Mouse (Mus musculus) neutrophil, adult 5-6 weeks (primary cell): ENCODE results near the gene Golim4. TPM values are rescaled to one million over a fixed set of nuclear protein-coding genes. Genes with fewer than 3 reads are reported as not detected.

Experiments used
- ATAC-seq: fragments of 151-379, 151-347 bp; 2 replicates; pipeline ENCODE4 v1.8.0; 2017; ENCODE audit warnings: mild to moderate bottlenecking, moderate TSS enrichment; ENCODE audit not compliant: insufficient number of reproducible peaks, poor library complexity, low FRiP score, severe bottlenecking; ENCODE audit errors: extremely low read depth
- total RNA-seq: library from RNA; stranded (forward); fragments of 200-1000 nt; gene quantifications from 2 replicates; pipeline ENCODE4 v1.2.3, GENCODE M21; 2017

Golim4 gene
- total RNA-seq, 1 experiment from 2014 or later, result 8.1 TPM

GRCm38 (mm10) chr3:75930659-75931225 is 26.0 kb downstream of the Golim4 start:
- ATAC-seq, result no peak

- no peak for ATAC-seq
Measured at GRCm38 (mm10) chr3:75929926-75930548, 26.7 kb downstream of the Golim4 start.

- ATAC-seq, result 0 out of 2 replicates have a peak, but pooled peaks have one; percentile 16
Measured at GRCm38 (mm10) chr3:75926327-75926726, 30.4 kb downstream of the Golim4 start.

GRCm38 (mm10) chr3:75925123-75925522 is 31.6 kb downstream of the Golim4 start:
- ATAC-seq, result no peak

- ATAC-seq, result no peak
Measured at GRCm38 (mm10) chr3:75917770-75918503, 38.8 kb downstream of the Golim4 start.

GRCm38 (mm10) chr3:75912786-75913185 is 44.0 kb downstream of the Golim4 start:
- no peak for ATAC-seq

GRCm38 (mm10) chr3:75910768-75911167 is 46.0 kb downstream of the Golim4 start:
- ATAC-seq, result no peak

- peak; percentile 56; the same call in 1 of the 2 replicates for ATAC-seq
Measured at GRCm38 (mm10) chr3:75910257-75910656, 46.5 kb downstream of the Golim4 start.

GRCm38 (mm10) chr3:75901903-75902598 is 54.7 kb downstream of the Golim4 start:
- ATAC-seq, result no peak

- no peak for ATAC-seq
Measured at GRCm38 (mm10) chr3:75895075-75895474, 61.7 kb downstream of the Golim4 start.

- ATAC-seq, result no peak
Measured at GRCm38 (mm10) chr3:75891581-75891980, 65.2 kb downstream of the Golim4 start.

GRCm38 (mm10) chr3:75889323-75889722 is 67.4 kb downstream of the Golim4 start:
- ATAC-seq, result no peak

GRCm38 (mm10) chr3:75881582-75881981 is 75.2 kb downstream of the Golim4 start:
- no peak for ATAC-seq

GRCm38 (mm10) chr3:75879269-75879668 is 77.5 kb downstream of the Golim4 start:
- ATAC-seq, result peak; percentile 39; the same call in 1 of the 2 replicates

GRCm38 (mm10) chr3:75868886-75869285 is 87.9 kb downstream of the Golim4 start:
- no peak for ATAC-seq

- no peak for ATAC-seq
Measured at GRCm38 (mm10) chr3:75864203-75864602, 92.5 kb downstream of the Golim4 start.

- peak; percentile 85; the same call in 1 of the 2 replicates for ATAC-seq
Measured at GRCm38 (mm10) chr3:75861677-75862076, 95.1 kb downstream of the Golim4 start.

- ATAC-seq, result no peak
Measured at GRCm38 (mm10) chr3:75860760-75861159, 96.0 kb downstream of the Golim4 start.

GRCm38 (mm10) chr3:75835286-75835967 is 121.3 kb downstream of the Golim4 start:
- peak; percentile 69; the same call in 1 of the 2 replicates for ATAC-seq
